Mouse (Mus musculus) erythroblast, embryonic 14.5 days (primary cell): ENCODE data around the gene Smim24.

Experiments used
- GATA1 ChIP-seq: IDR thresholded peaks from 2 replicates; pipeline ENCODE4 v1.6.1; 2012; ENCODE audit warnings: low read length, inconsistent platforms, mixed read lengths
- TAL1 ChIP-seq: IDR thresholded peaks from 3 replicates; pipeline ENCODE4 v1.6.1; 2012; ENCODE audit warnings: low read length, inconsistent platforms, mixed read lengths

- TF ChIP-seq GATA1 (no peak), TAL1 (no peak)
Measured at GRCm38 (mm10) chr10:81406504-81407440, 13.9 kb downstream of the Smim24 start.
